Mouse (Mus musculus) megakaryocyte-erythroid progenitor cell, adult 5 weeks (primary cell): ENCODE measurements around the gene Pfdn6. TPM values are rescaled to one million over a fixed set of nuclear protein-coding genes. Genes with fewer than 3 reads are reported as not detected.

Experiments used
- polyA plus RNA-seq: library from polyadenylated mRNA; stranded (reverse); fragments of >175 nt; gene quantifications from 2 replicates; pipeline ENCODE4 v1.2.3, GENCODE M21; 2012

Gene Pfdn6
- polyA plus RNA-seq, result 332 and 390 TPM in 2 replicates

GRCm38 (mm10) chr17:33940206-33940805 is at the start of gene Pfdn6, which contains the start of gene Wdr46:
Pfdn6 (minus strand) TSS chr17:33940343.
Wdr46 (plus strand) TSS chr17:33940660.

GRCm38 (mm10) chr17:33955555-33956214 is 15.5 kb upstream of the Pfdn6 start, which contains the start of the genes Vps52 and Rps18:
Vps52 (plus strand) TSS chr17:33955812.
Rps18 (minus strand) TSS chr17:33956001.

GRCm38 (mm10) chr17:33951021-33951946 is 11.1 kb upstream of the Pfdn6 start, which contains the start of gene B3galt4:
B3galt4 (minus strand) TSS chr17:33951488.

GRCm38 (mm10) chr17:33929371-33930279 is 10.5 kb downstream of the Pfdn6 start, which contains the start of gene Rgl2:
Rgl2 (plus strand) TSS chr17:33929543.

GRCm38 (mm10) chr17:33915671-33916250 is 24.4 kb downstream of the Pfdn6 start, which contains the start of the genes Tapbp and Zbtb22:
Tapbp (plus strand) TSS chr17:33915899.
Zbtb22 (plus strand) TSS chr17:33915904.

GRCm38 (mm10) chr17:33909077-33909868 is 30.9 kb downstream of the Pfdn6 start, which contains the start of gene Daxx:
Daxx (plus strand) TSS chr17:33909414.

GRCm38 (mm10) chr17:33904835-33905234 is 35.3 kb downstream of the Pfdn6 start, which contains the start of gene Platr17:
Platr17 (plus strand) TSS chr17:33905135.

GRCm38 (mm10) chr17:33890533-33891059 is 49.5 kb downstream of the Pfdn6 start, which contains the start of gene Kifc1:
Kifc1 (minus strand) TSS chr17:33890661.

Other genes with a start within 250 kb of the Pfdn6 start
- gene March2, start 221.7 kb downstream of the Pfdn6 start, polyA plus RNA-seq, result 16.8 and 20.2 TPM in 2 replicates
- gene Rab11b, start 179.8 kb downstream of the Pfdn6 start, polyA plus RNA-seq, result 161 and 162 TPM in 2 replicates
- 4.6 and 5.9 TPM in 2 replicates for gene Angptl4, start 158.5 kb downstream of the Pfdn6 start, polyA plus RNA-seq
- gene Kank3, start 129.8 kb downstream of the Pfdn6 start, polyA plus RNA-seq, result 2.8 and 2.9 TPM in 2 replicates
- 7,027 and 8,316 TPM in 2 replicates for gene Rps28, start 115.8 kb downstream of the Pfdn6 start, polyA plus RNA-seq
- 544 and 641 TPM in 2 replicates for gene Ndufa7, start 115.8 kb downstream of the Pfdn6 start, polyA plus RNA-seq
- gene Cd320, start 97.3 kb downstream of the Pfdn6 start, polyA plus RNA-seq, result 21.7 and 28.1 TPM in 2 replicates
- gene Gm7029, start 66.5 kb downstream of the Pfdn6 start, polyA plus RNA-seq, result not detected in 2 replicates
- gene Kifc1, start 49.7 kb downstream of the Pfdn6 start, polyA plus RNA-seq, result 46.4 and 49.9 TPM in 2 replicates
- gene Platr17, start 35.2 kb downstream of the Pfdn6 start, polyA plus RNA-seq, result 0.67 and 1.0 TPM in 2 replicates
- 45.6 and 53.3 TPM in 2 replicates for gene Daxx, start 30.9 kb downstream of the Pfdn6 start, polyA plus RNA-seq
- gene Tapbp, start 24.4 kb downstream of the Pfdn6 start, polyA plus RNA-seq, result 748 and 750 TPM in 2 replicates
- gene Zbtb22, start 24.4 kb downstream of the Pfdn6 start, polyA plus RNA-seq, result 54.2 and 58.7 TPM in 2 replicates
- gene Rgl2, start 10.8 kb downstream of the Pfdn6 start, polyA plus RNA-seq, result 300 and 303 TPM in 2 replicates
- gene Wdr46, start 317 bp upstream of the Pfdn6 start, polyA plus RNA-seq, result 131 and 141 TPM in 2 replicates
- gene B3galt4, start 11.1 kb upstream of the Pfdn6 start, polyA plus RNA-seq, result 12.5 and 21.8 TPM in 2 replicates
- 45.7 and 47.0 TPM in 2 replicates for gene Vps52, start 15.5 kb upstream of the Pfdn6 start, polyA plus RNA-seq
- 788 and 958 TPM in 2 replicates for gene Rps18, start 15.7 kb upstream of the Pfdn6 start, polyA plus RNA-seq
- gene H2-K1, start 60.0 kb upstream of the Pfdn6 start, polyA plus RNA-seq, result 2,707 and 3,834 TPM in 2 replicates
- 50.5 and 69.1 TPM in 2 replicates for gene Ring1, start 84.3 kb upstream of the Pfdn6 start, polyA plus RNA-seq
- 73.4 and 93.4 TPM in 2 replicates for gene H2-Ke6, start 87.7 kb upstream of the Pfdn6 start, polyA plus RNA-seq
- 124 and 129 TPM in 2 replicates for gene Slc39a7, start 91.3 kb upstream of the Pfdn6 start, polyA plus RNA-seq
- gene Rxrb, start 91.5 kb upstream of the Pfdn6 start, polyA plus RNA-seq, result 259 and 275 TPM in 2 replicates
- gene Col11a2, start 99.1 kb upstream of the Pfdn6 start, polyA plus RNA-seq, result 18.1 and 22.9 TPM in 2 replicates
- 18.9 and 21.5 TPM in 2 replicates for gene H2-Oa, start 152.0 kb upstream of the Pfdn6 start, polyA plus RNA-seq
- 87.7 and 91.4 TPM in 2 replicates for gene H2-DMa, start 179.2 kb upstream of the Pfdn6 start, polyA plus RNA-seq
- gene Brd2, start 182.3 kb upstream of the Pfdn6 start, polyA plus RNA-seq, result 509 and 540 TPM in 2 replicates
- 3.6 and 4.5 TPM in 2 replicates for gene H2-DMb2, start 203.0 kb upstream of the Pfdn6 start, polyA plus RNA-seq
- gene H2-DMb1, start 212.7 kb upstream of the Pfdn6 start, polyA plus RNA-seq, result 42.5 and 51.0 TPM in 2 replicates
- gene Tap1, start 247.2 kb upstream of the Pfdn6 start, polyA plus RNA-seq, result 141 TPM in 2 replicates
- gene Psmb9, start 247.4 kb upstream of the Pfdn6 start, polyA plus RNA-seq, result 78.2 and 85.0 TPM in 2 replicates